Mouse (Mus musculus) retina, embryonic 14.5 days (tissue): ENCODE data around the gene 1700067K01Rik.

Experiments used
- DNase-seq: peaks from one replicate; pipeline ENCODE4 v3.0.0-alpha.2; 2015; ENCODE audit warnings: low spot score

1700067K01Rik gene

GRCm38 (mm10) chr8:84053229-84053628 lies 51.9 kb downstream of the 1700067K01Rik start:
- DNase-seq, result no peak
